Mouse (Mus musculus) lung, postnatal 4 days (tissue): ENCODE measurements around the gene Tcf7l2.

Experiments used
- DNase-seq, 2 experiments: peaks; one replicate each; pipeline ENCODE4 v3.0.0; 2021

The Tcf7l2 gene

GRCm38 (mm10) chr19:55741439-55741928 lies at the start of gene Tcf7l2:
Gene Tcf7l2 (plus strand): TSS chr19:55741820.
- DNase-seq: peak; percentile 90 to 95

- DNase-seq: no peak
These were observed 47.0 kb upstream of the Tcf7l2 start for GRCm38 (mm10) chr19:55694651-55695050.

GRCm38 (mm10) chr19:55695418-55695817 lies 46.2 kb upstream of the Tcf7l2 start:
- DNase-seq: no peak

GRCm38 (mm10) chr19:55698892-55699291 lies 42.7 kb upstream of the Tcf7l2 start:
- DNase-seq: no peak

GRCm38 (mm10) chr19:55700214-55700568 lies 41.4 kb upstream of the Tcf7l2 start:
- no peak for DNase-seq

GRCm38 (mm10) chr19:55700569-55701282 lies 40.9 kb upstream of the Tcf7l2 start:
- peak; percentile 35 to 51 for DNase-seq

GRCm38 (mm10) chr19:55701283-55701633 lies 40.4 kb upstream of the Tcf7l2 start:
- DNase-seq: no peak

- no peak for DNase-seq
These were observed 39.5 kb upstream of the Tcf7l2 start for GRCm38 (mm10) chr19:55702081-55702480.

GRCm38 (mm10) chr19:55702716-55703115 lies 38.9 kb upstream of the Tcf7l2 start:
- DNase-seq: no peak

GRCm38 (mm10) chr19:55704071-55704470 lies 37.5 kb upstream of the Tcf7l2 start:
- no peak for DNase-seq

- DNase-seq: no peak
These were observed 35.3 kb upstream of the Tcf7l2 start for GRCm38 (mm10) chr19:55706300-55706699.

- no peak for DNase-seq
These were observed 34.8 kb upstream of the Tcf7l2 start for GRCm38 (mm10) chr19:55706806-55707205.

- no peak for DNase-seq
These were observed 33.5 kb upstream of the Tcf7l2 start for GRCm38 (mm10) chr19:55708031-55708554.

GRCm38 (mm10) chr19:55710841-55711240 lies 30.8 kb upstream of the Tcf7l2 start:
- DNase-seq: no peak

GRCm38 (mm10) chr19:55711701-55712100 lies 29.9 kb upstream of the Tcf7l2 start:
- no peak for DNase-seq

GRCm38 (mm10) chr19:55712678-55713077 lies 28.9 kb upstream of the Tcf7l2 start:
- DNase-seq: no peak

GRCm38 (mm10) chr19:55714015-55714414 lies 27.6 kb upstream of the Tcf7l2 start:
- peak in 1 of 2 experiments; percentile 40 for DNase-seq

- no peak for DNase-seq
These were observed 27.0 kb upstream of the Tcf7l2 start for GRCm38 (mm10) chr19:55714665-55715064.

GRCm38 (mm10) chr19:55719083-55719482 lies 22.5 kb upstream of the Tcf7l2 start:
- peak in 1 of 2 experiments; percentile 21 for DNase-seq

- DNase-seq: no peak
These were observed 21.9 kb upstream of the Tcf7l2 start for GRCm38 (mm10) chr19:55719524-55720408.

- no peak for DNase-seq
These were observed 21.1 kb upstream of the Tcf7l2 start for GRCm38 (mm10) chr19:55720409-55721092.

- DNase-seq: no peak
These were observed 19.2 kb upstream of the Tcf7l2 start for GRCm38 (mm10) chr19:55722376-55722775.

- DNase-seq: no peak
These were observed 12.2 kb upstream of the Tcf7l2 start for GRCm38 (mm10) chr19:55729376-55729775.
